Mouse (Mus musculus) embryo, embryonic 10.5 days (tissue): Measurements from ENCODE around the gene Ofcc1.

Experiments used
- DNase-seq: peaks from one replicate; pipeline ENCODE4 v3.0.0-alpha.2; 2015; ENCODE audit warnings: low spot score

The Ofcc1 gene

GRCm38 (mm10) chr13:40361288-40361687 lies at the start of gene Ofcc1:
TSS of gene Ofcc1 (minus strand) at chr13:40361450.
- no peak for DNase-seq

GRCm38 (mm10) chr13:40390120-40390519 lies 28.9 kb upstream of the Ofcc1 start:
- DNase-seq: no peak

DNA sequence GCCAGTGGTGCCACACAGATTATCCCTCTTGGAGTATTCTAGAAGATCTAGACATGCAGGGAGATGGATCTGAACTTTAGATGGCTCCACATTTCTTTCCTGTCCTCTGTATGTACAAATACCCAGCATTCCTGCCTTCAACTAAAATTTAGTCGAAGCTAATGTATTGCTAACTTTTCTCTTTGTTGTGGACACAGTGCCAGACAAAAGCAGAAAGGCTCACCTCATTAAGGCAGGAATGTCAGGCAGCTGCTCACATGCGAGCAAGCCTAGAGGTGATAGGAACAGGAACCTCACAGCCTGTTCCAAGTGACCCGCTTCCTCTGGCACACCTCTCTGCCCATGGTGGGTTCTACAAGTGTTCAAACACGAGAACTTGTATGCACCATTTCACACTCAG lies 26.2 kb upstream of the Ofcc1 start:
- no peak for DNase-seq

DNA sequence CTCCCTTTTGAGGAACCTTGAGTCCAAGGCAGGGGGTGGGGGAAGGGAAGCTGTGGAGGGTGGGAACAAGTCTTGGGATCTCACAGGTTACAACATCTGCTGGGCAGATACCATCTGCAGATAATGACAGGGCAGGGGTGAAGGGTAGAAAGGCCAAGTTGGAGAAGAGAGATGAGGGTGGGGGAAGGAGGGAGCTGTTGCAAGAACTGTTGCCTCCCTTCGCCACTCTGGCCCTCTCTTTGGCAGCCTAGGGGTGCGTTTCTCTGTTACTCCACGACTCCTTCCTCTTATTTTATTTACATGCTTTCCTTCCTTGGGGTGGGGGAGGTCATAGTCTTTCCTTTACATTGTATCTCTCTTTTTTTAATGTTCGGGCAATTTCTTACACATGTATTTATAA lies 23.7 kb upstream of the Ofcc1 start:
- DNase-seq: no peak

DNA sequence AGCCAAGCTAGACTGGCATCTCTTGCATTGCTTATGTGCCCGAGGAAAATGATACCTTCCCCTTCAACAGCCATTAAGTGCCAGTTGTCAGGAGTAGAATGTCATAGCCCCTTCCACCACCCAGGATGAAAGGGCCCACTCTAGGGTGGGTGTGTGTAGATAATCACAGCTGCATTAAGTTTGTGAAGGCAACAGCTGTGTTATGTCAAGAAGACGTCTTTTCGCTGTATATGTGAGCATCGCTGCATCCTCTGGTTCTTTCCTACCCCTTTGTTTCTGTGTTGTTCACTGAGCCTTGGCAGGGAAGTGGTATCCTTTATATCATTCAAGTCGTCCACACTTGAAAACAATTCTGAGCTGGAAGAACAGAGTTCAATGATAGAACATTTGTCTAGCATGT lies 15.5 kb upstream of the Ofcc1 start:
- DNase-seq: no peak

DNA sequence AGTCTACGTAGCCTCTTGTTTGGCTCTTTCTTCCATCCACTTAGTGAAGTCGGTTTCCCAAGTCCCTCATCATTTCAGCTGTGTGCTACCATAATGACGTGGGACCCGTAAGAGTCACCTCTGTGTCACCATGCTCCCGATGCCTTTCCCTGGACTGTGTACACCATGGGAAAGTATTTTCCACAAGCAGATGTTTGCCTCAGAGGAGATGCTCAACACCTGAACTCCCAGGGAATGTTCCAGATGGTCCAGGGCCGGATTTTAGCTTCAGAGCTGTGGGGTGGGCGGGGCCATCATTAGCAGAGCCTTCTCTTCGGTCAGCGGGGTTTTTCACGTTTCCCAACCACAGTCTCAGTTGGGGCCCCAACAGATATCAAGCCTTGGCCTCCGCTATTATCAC lies 5.5 kb upstream of the Ofcc1 start:
- DNase-seq: no peak

DNA sequence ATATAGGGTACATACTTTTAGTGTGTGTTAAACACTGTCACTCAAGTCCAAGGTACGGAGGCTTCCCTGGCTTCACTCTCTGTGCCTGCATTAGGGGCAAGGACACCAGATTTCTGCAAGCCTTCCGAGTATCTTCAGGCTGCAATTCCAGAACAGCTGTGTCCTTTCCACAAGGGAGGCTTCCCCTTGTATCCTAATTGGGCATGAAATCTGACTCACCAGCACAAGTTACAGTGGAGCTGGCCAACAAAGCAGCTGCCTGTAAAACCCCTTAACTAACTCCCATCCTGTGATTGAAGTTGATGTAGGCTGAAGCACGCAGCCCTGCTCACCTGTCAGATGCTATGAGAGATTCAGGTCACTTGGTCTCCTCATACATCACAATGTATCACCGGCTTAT lies 3.6 kb upstream of the Ofcc1 start:
- DNase-seq: no peak

DNA sequence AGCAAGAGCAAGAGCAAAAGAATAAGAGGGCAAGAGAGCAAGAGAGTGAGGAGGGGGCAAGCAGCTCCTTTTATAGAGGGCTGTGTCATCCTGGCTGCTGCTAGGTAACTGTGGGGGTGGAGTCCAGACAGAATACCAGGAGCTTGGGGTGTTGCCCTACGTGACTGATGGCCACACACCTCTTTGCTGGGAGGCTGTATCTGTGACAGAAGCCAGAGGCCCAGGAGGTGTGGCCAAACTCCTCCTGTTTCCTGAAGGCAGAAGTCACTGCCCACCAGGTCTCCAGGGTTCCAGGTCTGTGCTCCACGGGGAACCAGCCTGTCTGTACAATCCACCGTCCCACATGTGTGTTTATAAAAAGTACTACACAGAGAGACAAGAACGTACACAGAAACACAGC lies 558 bp downstream of the Ofcc1 start:
- DNase-seq: no peak

GRCm38 (mm10) chr13:40347045-40347444 lies 14.2 kb downstream of the Ofcc1 start:
- no peak for DNase-seq

DNA sequence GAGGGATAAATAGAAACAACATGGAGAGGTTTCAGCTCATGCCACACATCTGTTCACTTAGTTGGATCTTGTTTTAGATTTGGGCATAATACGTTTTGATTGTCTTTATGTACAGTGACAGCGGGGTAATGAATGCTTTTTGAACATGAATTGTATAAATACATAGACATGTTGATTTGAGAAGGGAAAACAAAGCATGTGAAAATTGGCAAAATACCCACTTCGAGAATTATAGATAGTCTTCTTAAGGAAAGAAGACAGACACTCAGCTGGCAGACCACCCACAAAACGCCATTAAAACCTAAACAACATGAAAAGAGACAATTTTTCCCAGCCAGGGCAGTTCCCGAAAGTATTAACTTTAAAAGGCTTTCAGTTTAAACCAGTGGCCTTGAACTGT lies 37.9 kb downstream of the Ofcc1 start:
- DNase-seq: no peak

- no peak for DNase-seq
Observed at GRCm38 (mm10) chr13:40320814-40321525, 40.3 kb downstream of the Ofcc1 start.

DNA sequence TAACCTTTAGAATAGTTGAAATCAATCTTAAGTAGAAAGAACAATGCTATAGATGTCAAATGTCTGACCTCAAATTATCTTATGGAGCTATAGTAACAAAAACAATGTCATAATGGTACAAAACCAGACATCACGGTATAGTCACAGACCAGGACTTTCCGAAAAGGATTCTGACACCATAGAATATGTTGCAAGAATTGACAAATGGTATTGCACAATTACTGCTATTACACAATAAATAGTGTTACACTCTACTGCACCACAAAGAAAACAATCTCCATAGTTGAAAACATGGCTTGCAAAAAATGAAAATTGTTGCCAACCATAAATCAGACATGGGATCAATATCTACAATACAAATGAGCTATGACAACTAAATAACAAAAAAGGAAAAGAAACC lies 43.5 kb downstream of the Ofcc1 start:
- no peak for DNase-seq

DNA sequence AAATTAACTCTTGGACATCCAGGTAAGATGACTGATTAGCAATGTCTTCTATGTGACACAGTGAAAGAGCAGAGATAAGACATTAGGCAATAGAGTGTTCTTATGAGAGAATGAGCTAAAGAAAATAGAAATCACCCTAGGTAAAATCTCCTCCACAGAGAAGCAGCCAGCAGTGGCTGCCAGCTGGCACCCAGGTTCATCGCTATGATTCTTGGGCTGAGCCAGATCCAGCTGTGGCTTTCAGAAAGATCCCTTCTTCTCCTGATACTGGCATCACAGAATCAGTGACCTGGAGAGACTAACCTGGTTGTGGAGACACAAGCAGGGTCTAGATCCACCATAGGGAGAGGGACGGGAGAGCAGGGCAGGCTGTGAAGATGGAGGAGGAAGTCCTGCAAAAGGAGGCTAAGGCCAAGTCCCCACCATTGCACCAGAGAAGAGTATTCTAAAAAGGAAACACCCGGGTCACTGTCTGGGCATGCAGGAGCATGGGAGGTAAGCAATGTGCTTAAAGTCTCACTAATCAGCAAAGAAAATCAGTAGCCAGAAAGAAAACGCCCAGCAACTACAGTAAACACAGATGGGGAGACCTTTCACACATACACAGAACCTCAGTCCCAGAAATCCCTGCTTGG lies 46.0 kb downstream of the Ofcc1 start:
- no peak for DNase-seq

- no peak for DNase-seq
Observed at GRCm38 (mm10) chr13:40292891-40293290, 68.4 kb downstream of the Ofcc1 start.

GRCm38 (mm10) chr13:40290846-40291245 lies 70.4 kb downstream of the Ofcc1 start:
- no peak for DNase-seq

GRCm38 (mm10) chr13:40288650-40289049 lies 72.6 kb downstream of the Ofcc1 start:
- no peak for DNase-seq

DNA sequence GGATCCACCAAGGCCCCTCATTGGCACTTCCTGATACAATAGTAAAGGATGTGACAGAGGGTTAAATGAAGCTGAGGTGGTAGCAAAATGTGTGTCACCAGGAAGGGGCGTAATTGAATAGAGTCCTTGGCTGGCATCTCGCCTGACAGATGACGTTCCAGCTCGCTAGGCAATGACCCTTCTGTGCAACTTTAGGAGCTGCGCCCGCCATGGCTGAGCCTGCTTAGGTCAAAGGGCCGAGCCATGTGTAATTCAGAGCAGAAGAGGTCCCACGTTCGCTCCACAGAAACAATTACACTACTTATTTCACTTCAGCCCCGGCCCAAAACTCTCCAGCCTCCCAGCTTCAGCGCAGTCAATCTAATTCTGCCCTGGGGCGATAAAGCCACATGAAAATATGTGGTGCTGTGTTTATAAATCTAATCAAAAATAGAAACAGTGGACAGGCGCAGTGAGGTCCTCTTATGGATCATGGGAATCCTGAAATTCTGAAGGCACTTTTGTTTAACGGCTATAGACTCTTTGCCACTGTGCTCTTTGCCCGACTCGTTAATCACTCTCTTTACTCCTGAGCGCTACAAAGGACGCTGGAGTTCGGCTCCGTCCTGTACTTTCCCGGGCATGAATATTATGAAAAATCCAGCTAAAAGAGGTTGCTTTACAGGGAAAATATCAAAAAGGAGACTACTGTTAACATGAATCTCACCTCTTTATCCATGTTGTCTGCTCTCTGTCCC lies 73.8 kb downstream of the Ofcc1 start:
- peak; percentile 71 for DNase-seq

DNA sequence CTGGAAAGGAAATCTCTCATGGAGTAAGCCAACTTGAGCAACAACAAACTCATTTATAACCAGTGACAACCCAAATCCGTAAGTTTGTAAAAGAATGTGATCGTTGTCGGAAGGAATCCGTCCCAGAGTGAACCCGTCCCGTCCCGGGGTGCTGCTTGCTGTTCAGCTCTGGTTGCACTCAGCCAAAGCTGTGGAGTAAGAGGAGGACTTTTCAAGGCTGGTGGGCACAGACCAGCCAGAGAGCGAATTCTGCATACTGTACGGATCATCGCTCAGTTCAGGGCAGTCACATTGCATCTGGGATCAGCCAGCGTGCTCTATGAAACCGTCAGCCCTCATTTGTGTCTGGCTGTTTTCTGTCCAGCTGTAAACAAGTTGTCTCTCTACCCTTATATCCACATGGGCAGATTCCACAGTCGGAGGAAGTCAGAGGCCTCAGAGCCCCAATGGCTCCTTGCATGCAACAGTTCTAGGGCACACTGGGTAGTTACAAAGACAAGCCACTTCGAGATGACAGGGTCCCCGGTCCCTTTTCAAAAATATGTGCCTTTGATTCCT lies 75.9 kb downstream of the Ofcc1 start:
- DNase-seq: no peak

GRCm38 (mm10) chr13:40280616-40281015 lies 80.6 kb downstream of the Ofcc1 start:
- DNase-seq: no peak

GRCm38 (mm10) chr13:40267546-40267945 lies 93.7 kb downstream of the Ofcc1 start:
- no peak for DNase-seq

DNA sequence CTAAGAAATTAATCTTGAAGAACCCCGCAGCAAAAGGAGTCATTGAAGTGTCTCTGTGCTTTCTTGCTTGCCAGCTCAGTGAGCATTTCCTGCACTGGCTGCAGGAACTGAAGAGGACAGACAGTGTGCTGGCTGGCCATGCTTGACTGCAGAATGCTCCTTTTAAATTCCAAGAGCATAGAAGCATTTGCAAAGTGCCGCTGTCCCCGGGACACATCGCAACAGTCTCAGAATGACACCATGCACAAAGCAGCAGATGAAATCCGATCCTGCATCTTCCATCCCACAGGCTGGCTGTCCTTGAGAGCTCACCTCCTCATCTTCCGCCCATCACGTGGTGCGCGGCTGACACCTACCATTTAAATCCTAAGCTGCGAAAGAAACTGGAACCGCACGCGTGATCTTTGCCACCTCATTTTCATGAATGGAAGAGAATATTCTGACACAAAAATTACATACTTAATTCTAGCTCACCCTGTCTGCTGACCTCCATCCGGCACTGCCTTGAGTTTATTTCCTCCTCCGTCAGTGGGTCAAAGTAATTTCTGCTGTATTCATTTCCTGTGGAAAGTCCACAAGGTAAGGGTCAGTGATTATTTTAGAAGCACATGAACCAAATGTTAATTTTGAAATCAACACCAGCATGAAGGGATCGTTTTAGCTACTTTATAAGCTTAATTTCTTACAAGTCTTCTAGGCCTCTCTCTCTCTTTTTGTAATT lies 98.0 kb downstream of the Ofcc1 start:
- DNase-seq: peak; percentile 26

DNA sequence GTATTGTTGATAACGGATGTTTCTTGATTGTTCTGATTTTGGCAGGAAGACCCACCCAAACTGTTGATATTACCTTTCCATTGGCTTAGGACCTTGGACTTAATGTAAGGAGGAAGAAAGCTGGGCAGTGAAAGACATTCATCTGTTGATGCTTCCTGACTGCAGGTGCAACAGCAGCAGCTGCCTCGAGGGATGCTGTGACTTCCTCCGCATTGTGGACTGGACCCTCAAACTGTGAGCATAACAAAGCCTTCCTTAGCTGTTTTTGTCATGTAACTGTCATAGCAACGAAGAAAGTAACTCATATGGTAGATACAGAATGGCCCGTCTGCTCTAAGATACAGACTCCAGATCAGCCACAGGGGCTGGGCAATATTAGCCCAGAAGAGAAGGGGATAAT lies 102.5 kb downstream of the Ofcc1 start:
- DNase-seq: no peak
